Mouse (Mus musculus) heart, postnatal 10 days (tissue): ENCODE data around the gene Thada. TPM values are rescaled to one million over a fixed set of nuclear protein-coding genes. Genes with fewer than 3 reads are reported as not detected.

ENCODE experiments used
- DNase-seq, 2 experiments: peaks; one replicate each; pipeline ENCODE4 v3.0.0; 2021
- intact Hi-C: fragments of 180-260 bp; cut with DNase I; formaldehyde crosslinking; loops from one replicate; pipeline ENCODE4 v1.15.1; 2025
- total RNA-seq, 2 experiments: library from RNA; stranded (reverse); gene quantifications; 2 replicates each; pipeline ENCODE4 v1.2.3; 2021

The Thada gene
- total RNA-seq, 2 experiments from 2014 or later: 8.8 to 11.7 TPM

- no peak for DNase-seq
- intact Hi-C loops: no loop called here
Measured at GRCm38 (mm10) chr17:84155029-84155338, 311.0 kb downstream of the Thada start.

- intact Hi-C loops: no loop called here
- no peak for DNase-seq
Measured at GRCm38 (mm10) chr17:84154302-84155028, 311.5 kb downstream of the Thada start.

GRCm38 (mm10) chr17:84152976-84153786, 312.8 kb downstream of the Thada start:
- intact Hi-C loops: no loop called here

GRCm38 (mm10) chr17:84152206-84152975, 313.6 kb downstream of the Thada start:
- DNase-seq: no peak
- intact Hi-C loops: no loop called here

More at GRCm38 (mm10) chr17:84152976-84153786, 312.8 kb downstream of the Thada start:
- no peak for DNase-seq

GRCm38 (mm10) chr17:84151306-84151705, 314.7 kb downstream of the Thada start:
- DNase-seq: no peak
- intact Hi-C loops: no loop called here

GRCm38 (mm10) chr17:84150291-84150690, 315.7 kb downstream of the Thada start:
- no peak for DNase-seq
- intact Hi-C loops: no loop called here

GRCm38 (mm10) chr17:84149566-84149965, 316.4 kb downstream of the Thada start:
- DNase-seq: no peak
- intact Hi-C loops: loop anchor here (1.0 kb wide), 1 partner anchor 28 kb away; no protein-coding TSS in a partner anchor

- intact Hi-C loops: loop anchor here (1.0 kb wide), 1 partner anchor 29 kb away; no protein-coding TSS in a partner anchor
- peak; percentile 84 to 89 for DNase-seq
Measured at GRCm38 (mm10) chr17:84148499-84149484, 317.2 kb downstream of the Thada start.

GRCm38 (mm10) chr17:84147183-84148108, 318.6 kb downstream of the Thada start:
- intact Hi-C loops: no loop called here
- DNase-seq: no peak

- intact Hi-C loops: no loop called here
Measured at GRCm38 (mm10) chr17:84146458-84147182, 319.4 kb downstream of the Thada start.

GRCm38 (mm10) chr17:84145826-84146287, 320.1 kb downstream of the Thada start:
- DNase-seq: peak; percentile 52 to 56
- intact Hi-C loops: no loop called here

More at GRCm38 (mm10) chr17:84146458-84147182, 319.4 kb downstream of the Thada start:
- no peak for DNase-seq

- intact Hi-C loops: no loop called here
Measured at GRCm38 (mm10) chr17:84144762-84145599, 321.0 kb downstream of the Thada start.

GRCm38 (mm10) chr17:84144130-84144529, 321.9 kb downstream of the Thada start:
- no peak for DNase-seq
- intact Hi-C loops: no loop called here

More at GRCm38 (mm10) chr17:84144762-84145599, 321.0 kb downstream of the Thada start:
- DNase-seq: no peak

- intact Hi-C loops: no loop called here
- DNase-seq: peak in 1 of 2 experiments; percentile 20
Measured at GRCm38 (mm10) chr17:84143219-84143844, 322.7 kb downstream of the Thada start.

GRCm38 (mm10) chr17:84141691-84142090, 324.3 kb downstream of the Thada start:
- intact Hi-C loops: no loop called here
- DNase-seq: peak; percentile 47 to 50

GRCm38 (mm10) chr17:84140822-84141507, 325.0 kb downstream of the Thada start:
- intact Hi-C loops: no loop called here
- peak; percentile 57 for DNase-seq
